Mouse (Mus musculus): ENCODE data around the gene Edc3.
"Not testable (repeated sequence)": the region's sequence is repeated elsewhere in the genome, so short reads cannot be mapped to it uniquely, and the experiment has no call there.

Edc3 gene

DNA sequence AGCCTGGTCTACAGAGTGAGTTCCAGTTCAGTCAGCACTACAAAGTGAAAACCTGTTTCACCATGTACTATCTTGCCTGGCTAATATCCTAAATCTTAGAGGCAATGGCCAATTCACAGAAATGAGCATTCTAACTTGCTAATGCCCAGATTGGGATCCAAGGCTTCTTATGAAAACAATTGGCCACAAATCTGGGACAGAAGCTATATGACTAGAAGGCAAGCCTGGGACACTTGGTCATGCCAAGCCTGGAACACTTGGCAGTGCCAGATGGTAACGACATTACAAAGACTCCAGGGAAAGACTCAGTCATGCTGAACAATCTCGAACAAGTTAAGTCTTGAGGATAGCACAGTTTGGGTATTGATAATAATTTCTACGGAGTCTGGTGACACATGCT is 1.8 kb upstream of the Edc3 start:
- DNase-seq = no peak

DNA sequence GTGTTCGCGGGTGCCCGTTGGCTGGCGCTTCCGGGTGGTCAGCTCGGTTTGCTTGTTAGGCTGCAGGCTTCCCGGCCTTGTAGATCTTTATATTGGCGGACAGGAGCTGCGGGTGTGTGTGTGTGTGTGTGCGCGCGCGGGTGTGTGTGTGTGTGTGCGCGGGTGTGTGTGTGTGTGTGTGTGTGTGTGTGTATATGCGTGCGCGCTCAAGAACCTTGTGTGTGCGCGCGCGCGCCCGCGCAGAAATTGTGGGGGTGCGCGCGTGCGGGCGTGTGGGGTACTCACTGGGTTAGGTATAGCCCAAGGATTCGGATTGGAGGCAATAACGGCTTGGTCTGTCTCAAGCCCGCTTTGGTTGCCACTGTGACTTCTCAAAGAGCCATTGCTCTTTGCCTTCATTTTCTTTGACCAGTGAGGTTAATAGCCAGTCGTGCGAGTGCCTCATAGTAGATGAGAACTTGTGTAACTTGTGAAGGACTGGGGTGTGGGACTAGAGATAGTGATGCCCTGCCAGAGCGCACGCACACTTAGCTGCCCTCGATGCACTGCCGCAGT is 457 bp downstream of the Edc3 start:
- no peak for DNase-seq

DNA sequence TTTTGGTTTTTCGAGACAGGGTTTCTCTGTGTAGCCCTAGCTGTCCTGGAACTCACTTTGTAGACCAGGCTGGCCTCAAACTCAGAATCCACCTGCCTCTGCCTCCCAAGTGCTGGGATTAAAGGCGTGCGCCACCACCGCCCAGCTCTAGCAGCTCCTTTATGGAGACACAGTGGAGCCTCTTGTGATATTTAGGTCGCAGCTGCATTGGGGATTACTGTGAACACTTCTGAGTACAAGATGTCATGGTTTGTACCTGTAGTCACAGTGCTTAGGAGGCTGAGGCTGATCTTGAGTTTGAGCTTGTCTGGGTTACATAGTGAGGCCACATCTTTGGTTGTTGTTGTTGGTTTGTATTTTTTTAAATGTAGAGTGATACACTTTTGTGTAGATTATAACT is 1.9 kb downstream of the Edc3 start:
- not testable (repeated sequence) for DNase-seq

DNA sequence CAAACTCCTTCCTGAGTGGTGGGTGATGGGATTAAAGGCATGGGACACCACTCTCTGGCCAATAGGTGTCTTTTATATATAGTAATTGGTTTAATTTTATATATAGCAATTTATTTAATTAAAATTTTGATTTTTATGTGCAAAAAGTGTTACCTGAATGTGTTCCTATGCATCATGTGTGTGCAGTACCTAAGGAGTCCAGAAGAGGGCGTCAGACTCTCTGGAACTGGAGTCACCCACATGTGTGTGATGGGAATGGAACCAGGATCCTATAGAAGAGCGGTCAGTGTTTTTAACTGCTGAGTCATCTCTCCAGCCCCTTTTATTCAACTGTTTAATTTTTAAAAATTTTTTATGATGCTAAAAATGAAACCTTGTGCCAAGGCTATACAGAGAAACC is 3.9 kb downstream of the Edc3 start:
- no peak for DNase-seq

DNA sequence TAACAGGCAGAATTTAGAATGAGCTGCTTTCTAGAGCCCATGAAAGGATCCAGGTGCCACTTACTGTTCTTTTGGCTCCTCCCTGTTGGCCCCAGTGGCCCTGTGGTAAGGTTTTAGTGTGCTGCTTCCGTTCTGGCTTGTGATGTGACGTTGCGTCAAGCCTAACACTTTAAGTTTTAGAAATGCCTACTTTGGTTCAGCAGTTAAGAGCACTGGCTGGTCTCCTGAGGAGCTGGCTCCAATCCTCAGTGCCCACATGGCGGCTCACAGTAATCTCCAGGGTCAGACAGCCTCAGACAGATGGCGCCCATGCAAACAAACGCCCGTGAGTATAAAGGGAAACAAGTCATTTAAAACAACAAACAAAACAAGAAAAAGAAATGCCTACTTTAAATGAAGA is 10.1 kb downstream of the Edc3 start:
- DNase-seq = peak in 1 of 2 experiments; percentile 39

DNA sequence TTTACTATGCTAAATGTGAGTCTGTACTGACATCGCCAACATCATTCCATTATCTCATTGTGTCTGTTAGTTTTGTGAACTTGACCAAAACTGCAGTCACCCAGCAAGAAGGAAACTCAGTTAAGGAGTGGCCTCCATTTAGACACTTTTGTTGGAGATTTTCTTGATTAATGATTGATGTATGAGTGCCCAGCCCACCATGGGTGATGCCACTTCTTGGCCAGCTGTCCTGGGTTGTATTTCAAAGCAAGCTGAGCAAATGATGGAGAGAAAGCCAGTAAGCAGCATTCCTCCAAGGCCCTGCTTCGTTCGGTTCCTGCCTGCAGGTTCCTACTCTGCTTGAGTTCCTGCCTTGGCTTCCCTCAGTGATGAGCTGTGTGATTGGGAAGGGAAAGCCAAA is 12.4 kb downstream of the Edc3 start:
- no peak for DNase-seq

DNA sequence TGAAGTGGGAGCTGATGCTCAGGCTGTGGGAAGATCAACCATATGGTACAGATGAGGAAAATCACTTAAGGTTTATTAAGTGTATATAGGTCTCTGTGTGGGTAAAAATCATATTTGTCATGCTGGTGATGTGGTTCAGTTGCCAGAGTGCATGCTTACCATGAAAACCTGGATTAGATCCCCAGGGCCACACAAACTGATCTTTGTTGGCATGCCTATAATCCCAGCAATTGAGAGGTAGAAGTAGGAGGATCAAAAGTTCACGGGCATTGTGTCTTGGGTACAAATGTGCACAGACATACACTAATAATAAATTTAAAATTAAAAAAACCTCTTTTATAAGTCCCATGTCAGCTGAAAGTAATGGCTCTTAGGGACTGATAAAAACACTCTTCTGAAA is 14.0 kb downstream of the Edc3 start:
- no peak for DNase-seq

DNA sequence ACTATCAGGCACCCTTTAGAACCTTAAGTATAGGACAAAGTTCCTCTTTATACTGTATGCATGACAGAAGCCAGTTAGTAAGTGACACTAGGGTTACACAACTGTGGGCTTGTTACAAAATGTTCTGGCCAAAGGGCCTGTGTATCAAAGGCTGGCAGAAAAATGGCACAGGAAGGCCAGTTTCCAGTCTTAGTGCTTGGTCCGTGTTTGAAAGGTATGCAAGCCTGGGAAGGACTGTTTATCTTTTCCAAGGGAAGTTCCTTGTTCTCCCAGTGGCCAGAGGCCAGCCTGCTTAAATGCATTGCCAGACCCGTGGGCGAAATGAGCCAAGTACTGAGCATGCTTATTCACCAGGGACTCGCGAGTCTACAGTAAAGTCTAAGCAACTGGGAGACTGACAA is 15.0 kb downstream of the Edc3 start:
- DNase-seq = peak; percentile 70 to 82

DNA sequence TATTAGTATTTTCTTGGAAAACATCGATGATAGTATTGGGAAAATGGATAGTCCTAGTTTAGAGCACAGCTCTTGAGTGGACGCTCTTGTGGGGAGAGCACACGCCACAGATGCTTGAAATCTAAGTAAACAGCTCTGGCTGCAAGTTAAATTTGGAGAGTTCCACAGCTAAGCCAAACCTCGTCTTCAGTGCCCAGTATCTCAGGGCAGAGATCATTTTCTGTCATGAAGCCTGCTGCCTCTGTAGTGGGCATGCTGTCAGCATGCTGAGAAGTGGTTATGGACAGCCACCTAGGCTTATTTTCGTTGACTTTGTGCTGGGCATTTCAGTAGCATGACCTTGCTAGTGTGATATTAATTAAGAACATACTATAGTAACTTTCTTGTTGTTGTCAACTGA is 15.5 kb downstream of the Edc3 start:
- no peak for DNase-seq

DNA sequence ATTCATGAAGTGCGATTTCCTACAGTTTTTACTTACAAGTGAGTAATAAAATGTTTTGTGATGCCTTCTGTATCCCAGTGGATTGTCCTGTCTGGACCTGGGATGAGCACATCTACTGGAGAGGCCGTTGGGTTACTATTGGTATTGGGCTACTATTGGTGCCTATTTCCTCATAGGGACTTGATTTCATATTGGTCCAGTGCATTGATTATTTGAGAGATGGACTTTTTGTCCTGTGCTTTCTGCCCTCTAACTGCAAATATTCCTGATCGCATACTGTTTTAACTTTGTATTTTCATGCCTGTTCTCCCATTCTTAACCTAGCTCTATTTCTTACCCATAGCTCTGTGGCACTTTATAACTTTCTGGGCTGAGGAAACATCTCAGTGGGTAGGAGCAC is 16.4 kb downstream of the Edc3 start:
- no peak for DNase-seq

DNA sequence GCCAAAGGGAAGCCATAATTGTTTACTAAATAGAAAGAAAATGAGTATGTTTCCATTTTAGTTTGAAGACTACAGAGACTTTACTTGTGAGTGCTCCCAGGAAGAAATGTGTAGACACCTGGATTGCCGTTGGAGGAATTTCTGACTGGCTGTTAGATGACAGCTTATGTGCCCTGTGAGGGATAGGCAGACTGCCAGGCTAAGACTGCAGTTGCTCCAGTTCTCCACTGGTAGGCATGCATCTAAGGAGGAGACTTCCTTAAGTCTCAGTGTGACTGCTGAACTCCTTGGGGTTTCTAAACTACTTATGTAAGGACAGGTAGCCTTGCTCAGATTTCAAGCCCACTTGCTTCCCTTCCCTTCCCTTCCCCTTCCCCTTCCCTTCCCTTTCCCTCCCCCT is 20.0 kb downstream of the Edc3 start:
- DNase-seq = no peak

DNA sequence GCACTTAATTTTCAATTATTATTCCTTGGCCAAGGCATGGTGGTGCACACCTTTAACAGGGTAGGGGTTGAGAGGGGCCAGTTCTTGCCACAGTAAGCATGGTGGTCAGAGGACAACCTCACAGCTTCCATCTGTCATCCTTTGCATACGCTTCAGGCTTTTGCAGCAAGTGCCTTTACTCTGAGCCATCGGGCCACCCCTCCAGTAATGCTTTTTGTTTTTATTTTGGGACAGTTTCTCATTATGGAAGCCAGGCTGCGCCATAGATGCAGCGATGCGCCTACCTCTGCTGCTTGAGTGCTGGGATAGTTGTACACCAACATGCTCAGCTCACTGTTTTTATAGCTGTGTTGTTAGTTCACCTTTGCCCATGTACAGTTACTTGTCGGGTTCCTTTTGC is 25.3 kb downstream of the Edc3 start:
- no peak for DNase-seq

DNA sequence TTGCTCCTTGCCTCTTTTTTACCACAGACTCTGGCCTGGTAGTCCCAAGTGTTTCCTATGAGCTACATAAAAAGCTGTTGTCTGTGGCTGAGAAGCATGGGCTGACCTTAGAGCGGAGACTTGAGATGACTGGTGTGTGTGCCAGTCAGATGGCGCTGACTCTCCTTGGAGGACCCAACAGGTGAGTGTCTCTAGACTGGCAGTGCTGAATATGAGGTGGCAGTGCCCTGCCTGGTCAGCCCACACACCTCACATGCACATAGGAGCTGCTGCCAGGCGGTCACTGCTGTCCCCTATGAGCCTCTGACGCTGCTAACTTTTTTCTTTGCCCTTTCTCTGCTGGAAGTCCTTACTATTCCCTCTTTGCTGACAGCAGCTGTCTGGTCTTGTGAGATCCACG is 31.5 kb downstream of the Edc3 start:
- DNase-seq = no peak

DNA sequence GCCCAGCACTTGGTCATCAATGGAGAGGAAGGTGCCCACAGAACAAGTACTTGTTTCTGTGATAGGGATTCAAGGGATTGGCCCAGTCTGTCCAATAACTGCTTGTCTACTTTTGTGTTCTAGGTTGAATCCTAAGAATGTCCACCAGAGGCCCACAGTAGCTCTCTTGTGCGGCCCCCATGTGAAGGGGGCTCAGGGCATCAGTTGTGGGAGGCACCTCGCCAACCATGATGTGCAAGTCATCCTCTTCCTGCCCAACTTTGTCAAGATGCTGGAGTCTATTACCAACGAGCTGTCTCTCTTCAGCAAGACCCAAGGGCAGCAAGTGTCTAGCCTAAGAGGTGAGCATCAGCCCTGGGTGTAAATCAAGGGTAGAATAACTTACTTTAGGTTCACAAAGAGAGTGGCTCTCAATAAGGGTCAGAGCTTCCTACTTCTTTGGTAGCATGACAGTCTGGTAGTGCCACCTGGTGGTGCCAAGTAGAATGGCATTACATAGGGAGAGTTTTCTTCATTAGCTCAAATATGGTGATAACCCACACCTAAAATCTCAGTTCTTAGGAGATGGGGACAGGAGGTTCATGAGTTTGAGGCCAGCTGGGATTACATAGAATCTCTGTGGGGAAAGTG is 36.2 kb downstream of the Edc3 start:
- peak in 1 of 2 experiments; percentile 61 for DNase-seq

DNA sequence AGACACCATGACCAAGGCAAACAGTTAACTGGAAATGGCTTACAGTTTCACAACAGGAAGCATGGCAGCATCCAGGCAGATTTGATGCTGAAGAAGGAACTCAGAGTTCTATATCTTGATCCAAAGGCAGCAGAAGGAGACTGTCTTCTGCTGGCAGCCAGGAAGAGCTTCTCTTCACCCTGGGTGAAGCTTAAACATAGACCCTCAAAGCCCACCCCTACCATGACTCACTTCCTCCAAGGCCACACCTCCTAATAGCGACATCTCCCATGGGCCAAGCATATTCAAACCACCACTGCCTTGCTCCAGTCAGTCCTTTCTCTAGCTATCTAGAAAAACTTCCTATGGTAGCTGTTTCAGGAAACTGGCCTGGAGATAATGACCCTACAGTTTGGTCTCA is 38.7 kb downstream of the Edc3 start:
- no peak for DNase-seq

DNA sequence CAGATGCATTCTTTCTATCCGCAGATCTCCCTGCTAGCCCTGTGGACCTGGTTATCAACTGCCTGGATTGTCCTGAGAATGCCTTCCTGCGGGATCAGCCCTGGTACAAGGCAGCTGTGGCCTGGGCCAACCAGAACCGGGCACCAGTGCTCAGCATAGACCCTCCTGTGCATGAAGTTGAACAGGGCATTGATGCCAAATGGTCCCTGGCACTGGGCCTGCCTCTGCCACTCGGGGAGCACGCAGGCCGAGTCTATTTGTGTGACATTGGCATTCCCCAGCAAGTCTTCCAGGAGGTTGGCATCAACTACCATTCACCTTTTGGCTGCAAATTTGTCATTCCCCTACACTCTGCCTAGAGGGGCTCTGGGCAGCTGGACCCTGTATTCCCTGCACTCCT is 39.8 kb downstream of the Edc3 start:
- DNase-seq = peak in 1 of 2 experiments; percentile 63

DNA sequence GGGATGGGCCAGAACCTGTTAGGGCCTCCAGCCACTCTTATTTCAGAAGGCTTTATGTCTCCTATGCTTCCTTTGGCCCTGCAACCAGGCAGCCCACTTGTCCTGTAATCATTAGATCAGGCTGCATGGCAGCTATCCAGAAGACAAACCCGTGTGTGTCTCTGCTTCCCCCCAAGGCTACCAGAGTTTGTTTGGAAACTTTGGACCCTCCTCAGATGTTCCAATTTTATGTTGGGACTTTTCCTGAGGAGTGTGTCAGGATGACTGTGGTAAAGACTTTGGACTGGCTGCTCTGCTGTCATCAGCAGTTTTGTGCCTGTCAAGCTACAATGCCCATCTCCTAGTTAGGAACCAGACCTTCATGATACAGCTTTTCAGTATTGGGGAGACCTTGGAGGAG is 40.5 kb downstream of the Edc3 start:
- peak; percentile 70 to 79 for DNase-seq

DNA sequence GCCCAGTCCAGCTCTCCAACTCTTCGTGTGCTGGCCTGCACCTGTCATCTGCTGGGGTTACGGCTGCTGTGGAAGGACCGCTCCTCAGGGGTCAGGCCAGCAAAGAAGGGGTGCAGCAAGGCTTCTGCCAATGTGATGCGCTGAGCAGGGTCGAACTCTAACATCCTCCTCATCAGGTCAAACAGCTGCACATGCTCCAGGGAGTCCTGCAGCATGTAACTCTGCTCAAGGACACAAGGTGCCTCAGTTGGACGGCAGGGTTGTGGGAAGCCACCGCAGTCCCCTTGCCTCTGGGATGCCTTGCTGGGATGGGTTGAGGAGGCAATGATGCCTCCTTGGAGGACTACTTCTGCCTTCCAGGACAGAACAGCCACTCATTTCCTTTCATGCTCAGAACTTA is 42.6 kb downstream of the Edc3 start:
- no peak for DNase-seq

DNA sequence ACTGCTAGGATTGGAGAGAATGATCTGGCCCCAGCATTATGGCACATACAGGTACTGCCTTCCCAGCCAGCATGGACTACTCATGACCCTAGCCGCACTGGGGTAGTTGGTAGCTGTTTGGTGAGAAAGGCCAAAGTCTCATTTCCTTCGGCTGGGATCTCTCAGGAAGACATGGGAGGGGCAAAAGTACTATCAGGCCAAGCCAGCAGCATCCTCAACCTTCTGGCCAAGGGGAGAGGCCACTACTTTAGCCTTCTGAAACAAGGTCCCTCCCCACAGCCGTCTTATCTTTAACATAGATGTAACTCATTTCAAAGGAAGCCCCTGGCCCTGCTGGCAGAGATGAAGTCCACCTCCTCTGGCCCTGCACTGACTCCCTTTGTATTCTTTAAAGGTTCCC is 49.2 kb downstream of the Edc3 start:
- no peak for DNase-seq

DNA sequence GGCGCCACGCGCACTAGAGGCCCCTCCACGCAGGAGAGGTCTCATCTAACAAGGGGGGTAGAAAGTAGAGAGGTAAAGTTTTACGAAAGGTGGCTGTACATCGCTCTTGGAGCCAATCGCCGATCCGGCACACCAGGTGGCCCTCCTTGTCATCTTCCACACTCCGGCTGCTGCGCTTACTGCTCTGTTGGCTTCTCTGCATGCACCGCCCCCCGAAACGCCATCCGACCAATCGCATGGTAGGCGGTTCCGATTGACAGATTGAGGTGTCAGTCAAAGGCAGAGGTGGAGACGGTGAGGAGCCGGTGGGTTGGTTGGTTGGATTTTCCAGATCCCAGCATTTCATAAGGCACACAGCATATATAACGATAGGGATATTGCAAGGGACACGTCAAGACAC is 50.2 kb downstream of the Edc3 start:
- no peak for DNase-seq

DNA sequence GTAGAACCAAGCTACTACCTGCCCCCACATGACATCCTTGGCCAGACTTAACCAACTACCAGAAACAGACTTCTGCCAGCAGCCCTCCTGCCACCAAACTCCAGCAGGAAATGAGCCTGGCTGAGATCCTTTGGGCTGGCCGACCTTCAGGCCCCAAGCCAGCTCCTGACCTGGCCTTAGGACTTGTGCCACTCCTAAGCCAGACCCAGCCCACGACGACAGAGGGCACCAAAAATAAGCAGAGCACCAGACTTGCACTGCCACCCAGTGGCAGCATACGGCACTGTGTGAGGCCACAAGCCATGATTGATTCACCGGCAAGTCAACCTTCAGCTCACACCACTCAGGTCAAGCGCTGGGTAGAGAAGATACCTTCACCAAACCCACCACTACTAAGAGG is 50.9 kb downstream of the Edc3 start:
- peak; percentile 92 for DNase-seq

DNA sequence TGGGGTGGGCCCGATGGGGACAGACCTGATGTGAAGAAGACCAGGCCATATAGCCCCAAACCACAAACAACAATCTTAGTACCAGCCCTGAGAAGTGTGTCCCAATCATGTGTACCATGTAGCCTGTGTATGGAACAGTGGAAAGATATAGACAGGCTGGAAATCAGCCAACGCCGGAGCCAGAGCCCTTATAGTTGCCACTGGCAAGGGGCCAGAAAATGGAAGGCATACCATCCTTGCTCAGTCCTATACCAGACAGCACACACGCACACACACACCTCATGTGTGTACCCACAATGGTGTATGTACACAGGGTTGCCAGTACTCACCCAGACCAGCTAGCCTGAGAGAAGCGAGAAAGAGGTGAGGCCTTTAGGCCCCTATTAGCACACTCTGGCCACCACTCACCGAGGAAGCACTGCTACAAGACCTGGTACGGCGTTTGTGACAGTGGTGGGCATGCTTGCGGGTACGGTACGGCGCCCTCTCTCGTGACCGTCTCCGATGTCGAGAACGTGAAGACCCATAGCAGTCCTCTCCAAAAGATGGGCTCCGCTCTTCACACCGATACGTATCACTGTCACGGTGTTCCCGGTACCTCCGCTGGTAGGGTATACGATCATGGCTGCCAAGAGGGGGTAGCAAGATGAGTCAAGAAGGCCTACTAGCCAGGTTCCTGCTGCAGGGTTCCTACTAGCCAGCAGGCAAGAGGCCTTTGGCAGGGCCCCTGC is 52.2 kb downstream of the Edc3 start:
- DNase-seq = no peak

DNA sequence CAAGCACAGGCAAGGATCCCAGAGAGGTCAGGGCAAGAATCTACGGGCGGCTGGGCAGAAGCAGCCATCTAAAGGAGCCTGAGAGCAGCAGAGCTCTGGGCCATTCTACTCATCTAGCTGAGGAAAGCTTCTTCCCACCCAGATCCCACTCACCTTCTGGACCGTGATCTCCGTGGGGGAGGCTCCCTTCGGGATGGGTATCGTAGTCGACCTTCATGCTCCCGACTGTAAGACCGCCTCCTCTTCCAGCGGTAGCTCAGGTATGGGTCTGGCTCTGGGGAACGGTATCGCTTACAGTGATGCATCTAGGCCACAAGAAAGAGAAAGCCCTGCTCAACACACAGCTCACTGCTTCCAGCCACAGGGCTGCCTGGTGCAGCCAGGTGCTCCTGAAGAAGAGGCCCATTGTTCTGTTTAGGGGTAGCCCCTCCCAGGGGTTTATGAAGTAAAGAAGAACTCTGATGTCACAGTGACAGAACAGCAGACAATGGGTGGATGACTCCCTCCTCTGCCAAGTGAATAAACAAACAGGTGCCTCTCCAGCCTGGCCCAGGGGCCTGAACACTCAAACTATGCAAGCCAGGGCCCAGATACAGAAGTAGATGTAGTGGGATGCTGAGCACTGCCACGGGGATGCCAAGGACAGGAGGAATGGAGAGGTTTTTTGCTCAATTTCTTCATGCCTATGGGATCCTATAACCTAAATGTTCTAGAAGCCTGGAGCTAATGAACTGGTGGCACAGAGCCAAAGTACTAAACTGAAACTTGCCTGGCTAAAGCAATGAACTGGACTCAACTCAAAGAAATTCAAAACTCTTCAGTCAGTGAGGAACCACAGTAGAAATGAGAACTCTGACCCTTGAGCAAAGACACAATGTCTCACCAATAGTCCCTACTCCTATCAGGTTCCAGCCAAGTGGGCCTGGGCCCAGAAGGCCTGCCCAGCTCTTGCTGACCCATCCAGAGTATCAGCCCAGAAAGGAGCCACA is 53.5 kb downstream of the Edc3 start:
- DNase-seq = peak; percentile 57 to 74
